ENCODE assay signal across 8 mouse cellular contexts in the genomic region with DNA sequence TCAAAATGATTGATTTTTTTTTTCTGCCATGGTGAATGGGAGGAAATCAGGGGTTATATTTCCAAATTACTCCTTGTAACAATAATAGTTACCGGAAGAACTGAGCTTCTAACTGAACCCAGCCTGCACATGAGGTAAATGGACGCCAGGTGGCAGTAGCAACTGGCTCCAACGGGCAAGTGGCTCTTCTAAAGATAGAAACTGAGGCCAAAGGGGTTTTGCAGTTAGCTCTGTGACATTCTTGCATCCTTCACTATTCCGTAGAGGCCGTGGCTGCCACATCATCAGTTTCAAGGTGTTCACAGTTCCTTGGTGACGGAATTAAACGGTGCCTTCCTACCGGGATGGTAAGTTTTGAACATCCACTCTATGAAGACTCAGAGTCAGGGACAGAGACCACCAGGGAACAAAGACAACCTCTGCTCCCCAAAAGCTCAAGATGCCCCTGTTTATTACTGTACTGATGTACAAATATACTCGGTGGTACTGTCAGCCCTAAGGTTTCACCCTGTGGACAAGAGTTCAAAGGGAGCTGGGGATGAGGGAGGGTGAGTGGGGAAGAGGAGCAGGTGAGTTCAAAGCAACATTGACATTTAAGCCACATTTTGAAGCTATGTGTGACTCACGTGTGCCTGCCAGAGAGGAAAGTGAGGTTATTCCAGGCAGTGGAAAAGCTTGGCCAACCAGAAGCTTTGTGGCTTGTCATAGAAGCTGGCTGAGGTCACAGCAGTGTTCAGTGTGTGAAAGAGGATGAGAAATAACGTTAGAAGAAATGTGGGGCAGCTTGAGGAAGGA.
DNase-seq lines count a peak whose midpoint lies in the region; ATAC-seq and TF ChIP-seq lines count a peak whose summit lies in the region.

No protein-coding gene starts in this region.

- no peaks in the 10 kb centered on the region for H3K9me3 ChIP-seq in intestine, embryonic 14.5 days (ENCODE audit: control insufficient read depth, low read length)
- no peaks in the 10 kb centered on the region for H3K9me3 ChIP-seq in intestine, embryonic 16.5 days (ENCODE audit: control insufficient read depth, low read length)
- H3K9me3 ChIP-seq in ES-E14 (ENCODE audit: control insufficient read depth, insufficient read depth, low read depth, low read length) = no peaks in the 10 kb centered on the region

- TF ChIP-seq CTCF in left cerebral cortex, adult 2 months (IDR thresholded peaks at IDR 0.05) = peak; percentile 79

- no peaks in the 10 kb centered on the region for H3K36me3 ChIP-seq in intestine, embryonic 14.5 days (ENCODE audit: control insufficient read depth, insufficient read depth, low read length)
- no peaks in the 10 kb centered on the region for H3K36me3 ChIP-seq in intestine, embryonic 16.5 days (ENCODE audit: control insufficient read depth, insufficient read depth, low read length)
- no peaks in the 10 kb centered on the region for H3K36me3 ChIP-seq in ES-E14 (ENCODE audit: control insufficient read depth, insufficient read depth, low read length, poor library complexity, severe bottlenecking)

- no peak overlapping the region for H3K4me2 ChIP-seq in intestine, embryonic 14.5 days (ENCODE audit: low read length)
- no peak overlapping the region for H3K4me2 ChIP-seq in intestine, embryonic 16.5 days (ENCODE audit: low read depth, low read length)

- no peak overlapping the region for H3K4me3 ChIP-seq in intestine, embryonic 14.5 days (ENCODE audit: low read depth, low read length)
- no peak overlapping the region for H3K4me3 ChIP-seq in intestine, embryonic 16.5 days (ENCODE audit: low read length)
- H3K4me3 ChIP-seq in ES-E14 (ENCODE audit: insufficient read depth in 1 of 2, low read depth in 1 of 2, low read length in 2 of 2, poor library complexity in 1 of 2, severe bottlenecking in 1 of 2) = no peak overlapping the region
- no peak overlapping the region for H3K4me3 ChIP-seq in left cerebral cortex, adult 2 months

- intact Hi-C loops in left cerebral cortex, adult 2 months (cut with DNase I) = loop anchor here (1.0 to 5.0 kb wide), 2 partner anchors 231 to 420 kb away; no protein-coding TSS in a partner anchor

- no peaks in the 10 kb centered on the region for H3K27me3 ChIP-seq in intestine, embryonic 14.5 days (replicated peaks; ENCODE audit: control insufficient read depth, insufficient read depth, low read length)
- no peaks in the 10 kb centered on the region for H3K27me3 ChIP-seq in intestine, embryonic 16.5 days (replicated peaks; ENCODE audit: control insufficient read depth, insufficient read depth, low read length)

- 45% methylated on average over 11 of the region's 11 CpGs for WGBS in intestine, embryonic 14.5 days
- WGBS in intestine, embryonic 16.5 days = 43% methylated on average over 11 of the region's 11 CpGs

- H3K9ac ChIP-seq in intestine, embryonic 14.5 days (ENCODE audit: low read length) = no peak overlapping the region
- H3K9ac ChIP-seq in intestine, embryonic 16.5 days (ENCODE audit: low read depth, low read length) = no peak overlapping the region
- H3K9ac ChIP-seq in ES-E14 (ENCODE audit: insufficient read depth, low read depth, low read length, poor library complexity, severe bottlenecking) = no peak overlapping the region

- H3K4me1 ChIP-seq in intestine, embryonic 14.5 days (replicated peaks; ENCODE audit: control insufficient read depth, insufficient read depth, low read length) = no peaks in the 10 kb centered on the region
- H3K4me1 ChIP-seq in intestine, embryonic 16.5 days (ENCODE audit: control insufficient read depth, insufficient read depth, low read length) = no peaks in the 10 kb centered on the region
- no peaks in the 10 kb centered on the region for H3K4me1 ChIP-seq in ES-E14 (ENCODE audit: control insufficient read depth in 2 of 2, insufficient read depth in 2 of 2, low read length in 2 of 2, poor library complexity in 1 of 2)

- H3K27ac ChIP-seq in intestine, embryonic 14.5 days (ENCODE audit: low read depth) = no peak overlapping the region
- H3K27ac ChIP-seq in intestine, embryonic 16.5 days (ENCODE audit: low read length) = no peak overlapping the region
- no peak overlapping the region for H3K27ac ChIP-seq in ES-E14 (ENCODE audit: insufficient read depth, low read depth, low read length, poor library complexity, severe bottlenecking)
- no peak overlapping the region for H3K27ac ChIP-seq in left cerebral cortex, adult 2 months

- in situ Hi-C loops in ES-E14 (cut with MboI; ENCODE audit: low sequenced_read_pairs in 2 of 2, unreplicated experiment in 2 of 2) = loop anchor here (10.0 to 25.0 kb wide), 2 partner anchors 180 to 417 kb away; no protein-coding TSS in a partner anchor

- DNase-seq in intestine, embryonic 14.5 days (ENCODE audit: low spot score) = peak; percentile 68
- peak; percentile 24 for DNase-seq in ES-E14 (ENCODE audit: low read depth, low spot score)
- peak; percentile 61 to 62 for DNase-seq in cerebellum, postnatal 10 days
- peak; percentile 31 to 51 for DNase-seq in left cerebral cortex, adult 2 months (ENCODE audit: extremely low spot score in 1 of 2, low spot score in 2 of 2)
- peak; percentile 74 to 84 for DNase-seq in thymus, adult 18-20 months

- no peak for ATAC-seq in intestine, embryonic 14.5 days (replicated peaks; ENCODE audit: low FRiP score, low TSS enrichment, low read depth)
- no peak for ATAC-seq in intestine, embryonic 16.5 days
- peak; percentile 49 for ATAC-seq in granulocyte monocyte progenitor cell, adult 5-6 weeks (replicated peaks; ENCODE audit: poor library complexity, severe bottlenecking)
- ATAC-seq in megakaryocyte progenitor cell, adult 5-6 weeks (replicated peaks; ENCODE audit: poor library complexity) = peak; percentile 70

TF ChIP-seq in ES-E14, 5 proteins besides CTCF, POLR2A, EP300 and RAD21:
- no peak for TF ChIP-seq HCFC1 (IDR thresholded peaks at IDR 0.05; ENCODE audit: borderline replicate concordance, insufficient read depth, low read length)
- peak; percentile 74; the same call in 1 of the 2 replicates for TF ChIP-seq ZC3H11A (IDR thresholded peaks at IDR 0.05; ENCODE audit: borderline replicate concordance, low read depth, low read length)

Comparison
In these comparisons a context has a peak if more than half of its experiments do, and no peak if none do; other contexts are left out.
1. ATAC-seq: peak in granulocyte monocyte progenitor cell, adult 5-6 weeks (single experiment) and megakaryocyte progenitor cell, adult 5-6 weeks (single experiment); none in intestine, embryonic 14.5 days (single experiment) and intestine, embryonic 16.5 days (single experiment).
2. DNase-seq: peak in every context shown above with its lines; median percentile 79 in thymus, adult 18-20 months; 68 in intestine, embryonic 14.5 days; 62 in cerebellum, postnatal 10 days; 41 in left cerebral cortex, adult 2 months; 24 in ES-E14.